Mouse (Mus musculus): Measurements from ENCODE around the gene Fcgbp. TPM values are rescaled to one million over a fixed set of nuclear protein-coding genes. Genes with fewer than 3 reads are reported as not detected.
"Not testable (repeated sequence)": the region's sequence is repeated elsewhere in the genome, so short reads cannot be mapped to it uniquely, and the experiment has no call there.

The Fcgbp gene
- polyA plus RNA-seq, 1 experiment from 2014 or later = 1.5 TPM

GRCm38 (mm10) chr7:28129166-28129565 lies 58.1 kb downstream of the Fcgbp start, which contains the start of gene 9530053A07Rik:
Gene 9530053A07Rik, plus strand, starts transcription at chr7:28129466.
- H3K36me3 ChIP-seq (ENCODE audit: control insufficient read depth, insufficient read depth, low read length) = no peaks in the 10 kb centered on the region
- H3K27ac ChIP-seq (ENCODE audit: low read length) = no peak within 1 kb of the TSS
- 70% methylated on average over 5 of the region's 5 CpGs for WGBS
- H3K9ac ChIP-seq (ENCODE audit: low read length) = no peak within 1 kb of the TSS
- H3K27me3 ChIP-seq (ENCODE audit: control insufficient read depth, insufficient read depth, low read depth, low read length) = no peaks in the 10 kb centered on the region
- H3K4me1 ChIP-seq (replicated peaks; ENCODE audit: control insufficient read depth, insufficient read depth, low read length) = no peaks in the 10 kb centered on the region
- no peak within 1 kb of the TSS for H3K4me2 ChIP-seq (ENCODE audit: low read depth, low read length)
- ATAC-seq (ENCODE audit: low read depth) = no peak
- no peak within 1 kb of the TSS for H3K4me3 ChIP-seq (ENCODE audit: low read length)
- H3K9me3 ChIP-seq (ENCODE audit: control insufficient read depth, low read length) = no peaks in the 10 kb centered on the region

GRCm38 (mm10) chr7:28137613-28138012 lies 66.6 kb downstream of the Fcgbp start:
- ATAC-seq (ENCODE audit: low read depth) = no peak

GRCm38 (mm10) chr7:28148263-28148662 lies 77.2 kb downstream of the Fcgbp start:
- no peak overlapping the region for H3K4me2 ChIP-seq (ENCODE audit: low read depth, low read length)
- no peaks in the 10 kb centered on the region for H3K9me3 ChIP-seq (ENCODE audit: control insufficient read depth, low read length)
- H3K36me3 ChIP-seq (ENCODE audit: control insufficient read depth, insufficient read depth, low read length) = no peaks in the 10 kb centered on the region
- no peaks in the 10 kb centered on the region for H3K27me3 ChIP-seq (ENCODE audit: control insufficient read depth, insufficient read depth, low read depth, low read length)
- 15% methylated on average over 3 of the region's 3 CpGs for WGBS
- no peak overlapping the region for H3K27ac ChIP-seq (ENCODE audit: low read length)
- peak; percentile 15; the same call in 1 of the 2 replicates for ATAC-seq (ENCODE audit: low read depth)
- H3K4me3 ChIP-seq (ENCODE audit: low read length) = no peak overlapping the region
- H3K9ac ChIP-seq (ENCODE audit: low read length) = no peak overlapping the region
- no peaks in the 10 kb centered on the region for H3K4me1 ChIP-seq (replicated peaks; ENCODE audit: control insufficient read depth, insufficient read depth, low read length)

More at GRCm38 (mm10) chr7:28137613-28138012, 66.6 kb downstream of the Fcgbp start:
- no peak overlapping the region for H3K4me2 ChIP-seq (ENCODE audit: low read depth, low read length)
- no peak overlapping the region for H3K27ac ChIP-seq (ENCODE audit: low read length)
- H3K4me3 ChIP-seq (ENCODE audit: low read length) = no peak overlapping the region
- 56% methylated on average over 5 of the region's 5 CpGs for WGBS
- no peaks in the 10 kb centered on the region for H3K9me3 ChIP-seq (ENCODE audit: control insufficient read depth, low read length)
- no peak overlapping the region for H3K9ac ChIP-seq (ENCODE audit: low read length)
- H3K4me1 ChIP-seq (replicated peaks; ENCODE audit: control insufficient read depth, insufficient read depth, low read length) = no peaks in the 10 kb centered on the region
- H3K27me3 ChIP-seq (ENCODE audit: control insufficient read depth, insufficient read depth, low read depth, low read length) = no peaks in the 10 kb centered on the region; the same call in 1 of the 2 replicates
- no peaks in the 10 kb centered on the region for H3K36me3 ChIP-seq (ENCODE audit: control insufficient read depth, insufficient read depth, low read length)

GRCm38 (mm10) chr7:28149841-28150240 lies 78.8 kb downstream of the Fcgbp start:
- no peak overlapping the region for H3K4me3 ChIP-seq (ENCODE audit: low read length)
- H3K4me2 ChIP-seq (ENCODE audit: low read depth, low read length) = no peak overlapping the region
- no peak for ATAC-seq (ENCODE audit: low read depth)
- H3K27me3 ChIP-seq (ENCODE audit: control insufficient read depth, insufficient read depth, low read depth, low read length) = no peaks in the 10 kb centered on the region
- no peak overlapping the region for H3K9ac ChIP-seq (ENCODE audit: low read length)
- H3K9me3 ChIP-seq (ENCODE audit: control insufficient read depth, low read length) = no peaks in the 10 kb centered on the region
- H3K27ac ChIP-seq (ENCODE audit: low read length) = no peak overlapping the region
- no peaks in the 10 kb centered on the region for H3K36me3 ChIP-seq (ENCODE audit: control insufficient read depth, insufficient read depth, low read length)
- 85% methylated on average over 1 of the region's 1 CpGs for WGBS
- H3K4me1 ChIP-seq (replicated peaks; ENCODE audit: control insufficient read depth, insufficient read depth, low read length) = no peaks in the 10 kb centered on the region

- no peaks in the 10 kb centered on the region for H3K36me3 ChIP-seq (ENCODE audit: control insufficient read depth, insufficient read depth, low read length)
- no peaks in the 10 kb centered on the region for H3K27me3 ChIP-seq (ENCODE audit: control insufficient read depth, insufficient read depth, low read depth, low read length)
- H3K4me3 ChIP-seq (ENCODE audit: low read length) = no peak overlapping the region
- ATAC-seq (ENCODE audit: low read depth) = no peak
- no peak overlapping the region for H3K4me2 ChIP-seq (ENCODE audit: low read depth, low read length)
- H3K27ac ChIP-seq (ENCODE audit: low read length) = no peak overlapping the region
- no peak overlapping the region for H3K9ac ChIP-seq (ENCODE audit: low read length)
- WGBS = 16% methylated on average over 13 of the region's 13 CpGs
- H3K4me1 ChIP-seq (replicated peaks; ENCODE audit: control insufficient read depth, insufficient read depth, low read length) = no peaks in the 10 kb centered on the region
- no peaks in the 10 kb centered on the region for H3K9me3 ChIP-seq (ENCODE audit: control insufficient read depth, low read length)
These were observed 80.7 kb downstream of the Fcgbp start for GRCm38 (mm10) chr7:28151584-28152221.

- not testable (repeated sequence) for H3K4me3 ChIP-seq (ENCODE audit: low read length); H3K4me1 ChIP-seq (replicated peaks; ENCODE audit: control insufficient read depth, insufficient read depth, low read length); H3K9me3 ChIP-seq (ENCODE audit: control insufficient read depth, low read length); H3K36me3 ChIP-seq (ENCODE audit: control insufficient read depth, insufficient read depth, low read length); H3K4me2 ChIP-seq (ENCODE audit: low read depth, low read length); H3K27ac ChIP-seq (ENCODE audit: low read length); ATAC-seq (ENCODE audit: low read depth); H3K27me3 ChIP-seq (ENCODE audit: control insufficient read depth, insufficient read depth, low read depth, low read length); H3K9ac ChIP-seq (ENCODE audit: low read length)
- WGBS = 25% methylated on average over 5 of the region's 5 CpGs
These were observed 82.6 kb downstream of the Fcgbp start for GRCm38 (mm10) chr7:28153595-28153994.

GRCm38 (mm10) chr7:28159292-28159691 lies 88.3 kb downstream of the Fcgbp start:
- no peak for ATAC-seq (ENCODE audit: low read depth)
- no peaks in the 10 kb centered on the region for H3K27me3 ChIP-seq (ENCODE audit: control insufficient read depth, insufficient read depth, low read depth, low read length)
- no peaks in the 10 kb centered on the region for H3K36me3 ChIP-seq (ENCODE audit: control insufficient read depth, insufficient read depth, low read length)
- no peaks in the 10 kb centered on the region for H3K9me3 ChIP-seq (ENCODE audit: control insufficient read depth, low read length)
- H3K4me2 ChIP-seq (ENCODE audit: low read depth, low read length) = no peak overlapping the region
- H3K4me3 ChIP-seq (ENCODE audit: low read length) = no peak overlapping the region
- H3K27ac ChIP-seq (ENCODE audit: low read length) = no peak overlapping the region
- no peak overlapping the region for H3K9ac ChIP-seq (ENCODE audit: low read length)
- no peaks in the 10 kb centered on the region for H3K4me1 ChIP-seq (replicated peaks; ENCODE audit: control insufficient read depth, insufficient read depth, low read length)
- 35% methylated on average over 6 of the region's 6 CpGs for WGBS

- Histone ChIP-seq H3K9me3 (ENCODE audit: control insufficient read depth, low read length) (no peaks in the 10 kb centered on the region), H3K36me3 (ENCODE audit: control insufficient read depth, insufficient read depth, low read length) (no peaks in the 10 kb centered on the region), H3K4me3 (ENCODE audit: low read length) (no peak overlapping the region), H3K27me3 (ENCODE audit: control insufficient read depth, insufficient read depth, low read depth, low read length) (no peaks in the 10 kb centered on the region), H3K9ac (ENCODE audit: low read length) (no peak overlapping the region), H3K4me2 (ENCODE audit: low read depth, low read length) (no peak overlapping the region), H3K4me1 (replicated peaks; ENCODE audit: control insufficient read depth, insufficient read depth, low read length) (no peaks in the 10 kb centered on the region), H3K27ac (ENCODE audit: low read length) (no peak overlapping the region)
- no peak for ATAC-seq (ENCODE audit: low read depth)
- WGBS = 85% methylated on average over 3 of the region's 3 CpGs
These were observed 88.9 kb downstream of the Fcgbp start for GRCm38 (mm10) chr7:28159893-28160292.

GRCm38 (mm10) chr7:28161163-28161749 lies 90.2 kb downstream of the Fcgbp start:
- Histone ChIP-seq H3K4me3 (ENCODE audit: low read length) (no peak overlapping the region), H3K4me2 (ENCODE audit: low read depth, low read length) (no peak overlapping the region), H3K36me3 (ENCODE audit: control insufficient read depth, insufficient read depth, low read length) (no peaks in the 10 kb centered on the region), H3K27me3 (ENCODE audit: control insufficient read depth, insufficient read depth, low read depth, low read length) (no peaks in the 10 kb centered on the region), H3K4me1 (replicated peaks; ENCODE audit: control insufficient read depth, insufficient read depth, low read length) (no peaks in the 10 kb centered on the region), H3K27ac (ENCODE audit: low read length) (no peak overlapping the region), H3K9ac (ENCODE audit: low read length) (no peak overlapping the region), H3K9me3 (ENCODE audit: control insufficient read depth, low read length) (peaks cover 3% of the 10 kb centered on the region; the same call in 1 of the 2 replicates)
- ATAC-seq (ENCODE audit: low read depth) = no peak
- 49% methylated on average over 9 of the region's 9 CpGs for WGBS
